In the genomic region with DNA sequence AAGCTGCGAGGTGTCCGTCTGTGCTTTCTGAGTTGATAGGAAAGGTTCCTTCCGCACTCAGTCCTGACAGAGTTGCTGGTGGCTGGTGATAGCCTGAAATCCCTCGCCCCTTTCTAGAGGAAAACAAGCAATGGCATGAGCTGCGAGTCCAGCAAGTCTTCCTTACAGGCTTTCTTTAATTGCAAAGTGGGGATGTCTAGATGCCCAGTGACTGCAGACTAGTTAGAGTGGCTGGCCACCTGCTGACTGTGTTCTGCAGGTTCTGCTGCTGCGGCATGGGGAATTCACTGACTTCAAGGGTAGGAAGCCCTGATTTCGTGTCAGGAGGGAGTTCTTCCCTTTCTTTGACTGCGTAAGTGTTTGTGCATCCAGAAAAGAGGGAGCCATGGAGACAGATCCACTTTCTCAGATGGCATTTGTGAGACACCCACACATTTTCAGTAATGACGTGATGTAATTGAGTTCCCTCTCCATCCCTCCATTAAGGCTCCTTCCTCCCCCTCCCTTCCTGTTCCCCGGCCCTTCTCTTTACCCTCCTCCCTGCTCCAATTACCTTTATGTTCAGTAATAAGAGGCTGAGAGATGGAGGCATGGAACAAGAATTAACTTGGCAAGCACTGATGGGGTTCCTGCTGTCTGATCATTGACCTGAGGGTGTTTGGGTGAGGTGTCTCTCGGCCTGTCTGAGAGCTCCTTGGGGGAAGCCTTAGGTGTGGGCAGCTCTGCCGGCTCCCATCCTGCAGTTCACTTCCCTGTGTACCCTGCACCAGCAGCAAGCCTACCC, we compare ENCODE assay signal across 9 mouse cellular contexts. TPM values are rescaled to one million over a fixed set of nuclear protein-coding genes. Genes with fewer than 3 reads are reported as not detected.
DNase-seq lines count a peak whose midpoint lies in the region; ATAC-seq and TF ChIP-seq lines count a peak whose summit lies in the region.
"Had no signal": no experiment of that assay in that cellular context is flagged by ENCODE, and none has a peak within 500 bp of the region (broad histone marks: within the 10 kb centered on the region; RNA-seq: fewer than 3 reads in every experiment).

No protein-coding gene starts in this region.

- no peak for TF ChIP-seq CTCF in kidney, adult 2 months (conservative IDR thresholded peaks at IDR 0.05; ENCODE audit: insufficient read depth, insufficient read length, low read depth, low read length)

- H3K4me3 ChIP-seq in kidney, adult 2 months (ENCODE audit: insufficient read depth, low read depth, low read length), result no peak overlapping the region
- no peak overlapping the region for H3K4me3 ChIP-seq in forebrain, embryonic 14.5 days (ENCODE audit: low read depth, low read length)
- H3K4me3 ChIP-seq in intestine, embryonic 15.5 days (replicated peaks), result no peak overlapping the region
- no peak overlapping the region for H3K4me3 ChIP-seq in midbrain, embryonic 15.5 days

- H3K9ac ChIP-seq in forebrain, embryonic 14.5 days (ENCODE audit: low read length), result no peak overlapping the region
- H3K9ac ChIP-seq in intestine, embryonic 15.5 days, result peak overlapping the region; percentile 18; the same call in 1 of the 2 replicates
- no peak overlapping the region for H3K9ac ChIP-seq in midbrain, embryonic 15.5 days
- H3K9ac ChIP-seq: liver, embryonic 14.5 days had no signal

- no peak for TF ChIP-seq POLR2A in kidney, adult 2 months (IDR thresholded peaks at IDR 0.05; ENCODE audit: low read depth, low read length)

- 73% methylated on average over 12 of the region's 12 CpGs for WGBS in kidney, adult 2 months
- 64% methylated on average over 12 of the region's 12 CpGs for WGBS in forebrain, embryonic 14.5 days
- WGBS in intestine, embryonic 15.5 days, result 73% methylated on average over 12 of the region's 12 CpGs
- 62% methylated on average over 12 of the region's 12 CpGs for WGBS in midbrain, embryonic 15.5 days

- peak overlapping the region; percentile 24; the same call in 1 of the 2 replicates for H3K27ac ChIP-seq in kidney, adult 2 months (ENCODE audit: insufficient read depth, low read depth, low read length)
- H3K27ac ChIP-seq in forebrain, embryonic 14.5 days (ENCODE audit: low read depth, low read length), result peak overlapping the region; percentile 49; the same call in 1 of the 2 replicates
- H3K27ac ChIP-seq in intestine, embryonic 15.5 days, result peak overlapping the region; percentile 27; the same call in 1 of the 2 replicates
- peak overlapping the region; percentile 39; the same call in 1 of the 2 replicates for H3K27ac ChIP-seq in midbrain, embryonic 15.5 days
- H3K27ac ChIP-seq: liver, embryonic 14.5 days had no signal

- no peaks in the 10 kb centered on the region for H3K9me3 ChIP-seq in forebrain, embryonic 14.5 days (replicated peaks; ENCODE audit: control insufficient read depth, low read length)
- no peaks in the 10 kb centered on the region for H3K9me3 ChIP-seq in intestine, embryonic 15.5 days
- H3K9me3 ChIP-seq in midbrain, embryonic 15.5 days, result no peaks in the 10 kb centered on the region

- no peaks in the 10 kb centered on the region for H3K27me3 ChIP-seq in kidney, adult 2 months (replicated peaks; ENCODE audit: control insufficient read depth, insufficient read depth, low read length)
- H3K27me3 ChIP-seq in forebrain, embryonic 14.5 days (replicated peaks; ENCODE audit: control insufficient read depth, insufficient read depth, low read length), result no peaks in the 10 kb centered on the region
- no peaks in the 10 kb centered on the region for H3K27me3 ChIP-seq in intestine, embryonic 15.5 days (replicated peaks)
- H3K27me3 ChIP-seq in midbrain, embryonic 15.5 days (replicated peaks), result no peaks in the 10 kb centered on the region

- ATAC-seq in forebrain, embryonic 14.5 days, result no peak
- no peak for ATAC-seq in intestine, embryonic 15.5 days
- ATAC-seq in midbrain, embryonic 15.5 days (replicated peaks), result no peak
- ATAC-seq in granulocyte monocyte progenitor cell, adult 5-6 weeks (replicated peaks; ENCODE audit: poor library complexity, severe bottlenecking), result no peak
- no peak for ATAC-seq in monocyte, adult 5-6 weeks (replicated peaks; ENCODE audit: insufficient number of reproducible peaks, low FRiP score, low TSS enrichment, poor library complexity, severe bottlenecking)

- no peak for DNase-seq in kidney, adult 2 months
- no peak for DNase-seq in kidney, postnatal 10 days
- no peak for DNase-seq in forebrain, embryonic 14.5 days (ENCODE audit: low spot score)
- no peak for DNase-seq in urinary bladder, adult 18-20 months (ENCODE audit: low spot score in 2 of 2)

- no peaks in the 10 kb centered on the region for H3K4me1 ChIP-seq in kidney, adult 2 months (ENCODE audit: control insufficient read depth, insufficient read depth, low read length)
- H3K4me1 ChIP-seq in forebrain, embryonic 14.5 days (ENCODE audit: control insufficient read depth, insufficient read depth, low read length), result no peaks in the 10 kb centered on the region
- peaks cover 4% of the 10 kb centered on the region; the same call in 1 of the 2 replicates for H3K4me1 ChIP-seq in intestine, embryonic 15.5 days (replicated peaks)
- H3K4me1 ChIP-seq in midbrain, embryonic 15.5 days, result no peaks in the 10 kb centered on the region

- H3K4me2 ChIP-seq in forebrain, embryonic 14.5 days (ENCODE audit: low read length), result no peak overlapping the region
- no peak overlapping the region for H3K4me2 ChIP-seq in intestine, embryonic 15.5 days (replicated peaks)
- no peak overlapping the region for H3K4me2 ChIP-seq in midbrain, embryonic 15.5 days

- peaks cover 2% of the 10 kb centered on the region; the same call in 1 of the 2 replicates for H3K36me3 ChIP-seq in kidney, adult 2 months (ENCODE audit: control insufficient read depth, insufficient read depth, low read length)
- peaks cover 26% of the 10 kb centered on the region; the same call in 1 of the 2 replicates for H3K36me3 ChIP-seq in forebrain, embryonic 14.5 days (ENCODE audit: control insufficient read depth, insufficient read depth, low read length)
- 0 out of 2 replicates have a peak, but pooled peaks cover 5% of the 10 kb centered on the region for H3K36me3 ChIP-seq in intestine, embryonic 15.5 days
- peaks cover 3% of the 10 kb centered on the region; the same call in 1 of the 2 replicates for H3K36me3 ChIP-seq in midbrain, embryonic 15.5 days (replicated peaks)

RNA-seq across cellular contexts. Expression of a gene that starts 12.5 kb away (rescaled TPM):
- polyA plus RNA-seq in kidney, adult 2 months (2012; rRNA removed), result 63.8 and 68.4 TPM in 2 replicates
- polyA plus RNA-seq in forebrain, embryonic 14.5 days (2014; fragmentation: Nextera tagmentation; extraction: Ambion mirVana), result 47.1 and 50.8 TPM in 2 replicates
- polyA plus RNA-seq in intestine, embryonic 15.5 days (2015; fragmentation: Nextera tagmentation; extraction: Ambion mirVana), result 50.1 and 51.8 TPM in 2 replicates
- 51.9 and 55.3 TPM in 2 replicates for polyA plus RNA-seq in midbrain, embryonic 15.5 days (2015; fragmentation: Nextera tagmentation; extraction: Ambion mirVana)
- total RNA-seq in granulocyte monocyte progenitor cell, adult 5-6 weeks (2014; fragmentation: Nextera tagmentation), result 49.6 and 51.3 TPM in 2 replicates
- total RNA-seq in granulocyte monocyte progenitor cell, adult 5-6 weeks (2017), result 57.2 and 60.9 TPM in 2 replicates
- 27.2 to 45.4 TPM (median 29.7 TPM) in 3 replicates for total RNA-seq in monocyte, adult 5-6 weeks (2017)

RNA-seq across cellular contexts. Expression of a gene that starts 12.5 kb away (rescaled TPM):
- 11.3 and 14.6 TPM in 2 replicates for polyA plus RNA-seq in kidney, adult 2 months (2012; rRNA removed)
- polyA plus RNA-seq in forebrain, embryonic 14.5 days (2014; fragmentation: Nextera tagmentation; extraction: Ambion mirVana), result 60.4 and 65.8 TPM in 2 replicates
- polyA plus RNA-seq in intestine, embryonic 15.5 days (2015; fragmentation: Nextera tagmentation; extraction: Ambion mirVana), result 46.7 and 48.7 TPM in 2 replicates
- 71.7 and 73.1 TPM in 2 replicates for polyA plus RNA-seq in midbrain, embryonic 15.5 days (2015; fragmentation: Nextera tagmentation; extraction: Ambion mirVana)
- 28.0 and 32.0 TPM in 2 replicates for total RNA-seq in granulocyte monocyte progenitor cell, adult 5-6 weeks (2014; fragmentation: Nextera tagmentation)
- total RNA-seq in granulocyte monocyte progenitor cell, adult 5-6 weeks (2017), result 33.3 and 41.2 TPM in 2 replicates
- 37.2 to 42.3 TPM (median 41.6 TPM) in 3 replicates for total RNA-seq in monocyte, adult 5-6 weeks (2017)

RNA-seq across cellular contexts. Expression of a gene that starts 33.1 kb away (rescaled TPM):
- polyA plus RNA-seq in kidney, adult 2 months (2012; rRNA removed), result 40.3 and 44.3 TPM in 2 replicates
- 391 and 464 TPM in 2 replicates for polyA plus RNA-seq in forebrain, embryonic 14.5 days (2014; fragmentation: Nextera tagmentation; extraction: Ambion mirVana)
- polyA plus RNA-seq in intestine, embryonic 15.5 days (2015; fragmentation: Nextera tagmentation; extraction: Ambion mirVana), result 91.1 and 92.1 TPM in 2 replicates
- 661 and 666 TPM in 2 replicates for polyA plus RNA-seq in midbrain, embryonic 15.5 days (2015; fragmentation: Nextera tagmentation; extraction: Ambion mirVana)
- 45.3 and 48.2 TPM in 2 replicates for total RNA-seq in granulocyte monocyte progenitor cell, adult 5-6 weeks (2014; fragmentation: Nextera tagmentation)
- 26.7 and 42.1 TPM in 2 replicates for total RNA-seq in granulocyte monocyte progenitor cell, adult 5-6 weeks (2017)
- 142 to 241 TPM (median 173 TPM) in 3 replicates for total RNA-seq in monocyte, adult 5-6 weeks (2017)

RNA-seq across cellular contexts. Expression of a gene that starts 47.6 kb away (rescaled TPM):
- 12.4 and 16.9 TPM in 2 replicates for polyA plus RNA-seq in kidney, adult 2 months (2012; rRNA removed)
- 5.8 and 7.8 TPM in 2 replicates for polyA plus RNA-seq in forebrain, embryonic 14.5 days (2014; fragmentation: Nextera tagmentation; extraction: Ambion mirVana)
- polyA plus RNA-seq in intestine, embryonic 15.5 days (2015; fragmentation: Nextera tagmentation; extraction: Ambion mirVana), result 12.6 and 16.4 TPM in 2 replicates
- 10.4 and 11.9 TPM in 2 replicates for polyA plus RNA-seq in midbrain, embryonic 15.5 days (2015; fragmentation: Nextera tagmentation; extraction: Ambion mirVana)
- total RNA-seq in granulocyte monocyte progenitor cell, adult 5-6 weeks (2014; fragmentation: Nextera tagmentation), result 18.6 and 21.9 TPM in 2 replicates
- total RNA-seq in granulocyte monocyte progenitor cell, adult 5-6 weeks (2017), result 10.0 and 10.1 TPM in 2 replicates
- total RNA-seq in monocyte, adult 5-6 weeks (2017), result 2.2 to 2.7 TPM (median 2.5 TPM) in 3 replicates

RNA-seq across cellular contexts. Expression of a gene that starts 53.4 kb away (rescaled TPM):
- 280 and 340 TPM in 2 replicates for polyA plus RNA-seq in kidney, adult 2 months (2012; rRNA removed)
- polyA plus RNA-seq in forebrain, embryonic 14.5 days (2014; fragmentation: Nextera tagmentation; extraction: Ambion mirVana), result 1,532 and 1,552 TPM in 2 replicates
- 765 and 774 TPM in 2 replicates for polyA plus RNA-seq in intestine, embryonic 15.5 days (2015; fragmentation: Nextera tagmentation; extraction: Ambion mirVana)
- 1,376 and 1,480 TPM in 2 replicates for polyA plus RNA-seq in midbrain, embryonic 15.5 days (2015; fragmentation: Nextera tagmentation; extraction: Ambion mirVana)
- 4.2 TPM in 1 of 2 replicates, not detected in the other for total RNA-seq in granulocyte monocyte progenitor cell, adult 5-6 weeks (2014; fragmentation: Nextera tagmentation)
- total RNA-seq in granulocyte monocyte progenitor cell, adult 5-6 weeks (2017), result 0.57 and 1.4 TPM in 2 replicates
- 21.5 to 39.0 TPM (median 37.5 TPM) in 3 replicates for total RNA-seq in monocyte, adult 5-6 weeks (2017)
